Mouse (Mus musculus): ENCODE measurements around the gene Fam228a. TPM values are rescaled to one million over a fixed set of nuclear protein-coding genes. Genes with fewer than 3 reads are reported as not detected.

The Fam228a gene
- polyA plus RNA-seq, 1 experiment from 2014 or later = 0.65 TPM

- no peaks in the 10 kb centered on the region for H3K36me3 ChIP-seq (ENCODE audit: control insufficient read depth, insufficient read depth, low read length)
- H3K4me1 ChIP-seq (replicated peaks; ENCODE audit: control insufficient read depth, insufficient read depth, low read length) = no peaks in the 10 kb centered on the region
- H3K9me3 ChIP-seq (ENCODE audit: control insufficient read depth, low read length) = no peaks in the 10 kb centered on the region
- 79% methylated on average over 4 of the region's 4 CpGs for WGBS
- H3K4me3 ChIP-seq (ENCODE audit: low read depth, low read length) = no peak overlapping the region
- no peak overlapping the region for H3K27ac ChIP-seq (ENCODE audit: low read depth, low read length)
- ATAC-seq (replicated peaks; ENCODE audit: low FRiP score) (no peak), DNase-seq (ENCODE audit: low spot score) (no peak)
- H3K9ac ChIP-seq (ENCODE audit: low read length) = no peak overlapping the region
- H3K4me2 ChIP-seq (ENCODE audit: low read depth, low read length, severe bottlenecking) = no peak overlapping the region
- H3K27me3 ChIP-seq (ENCODE audit: control insufficient read depth, insufficient read depth, low read length) = no peaks in the 10 kb centered on the region
These were observed 5.9 kb downstream of the Fam228a start for GRCm38 (mm10) chr12:4732332-4732731.

- Histone ChIP-seq H3K4me3 (ENCODE audit: low read depth, low read length) (no peak overlapping the region), H3K9me3 (ENCODE audit: control insufficient read depth, low read length) (no peaks in the 10 kb centered on the region), H3K4me1 (replicated peaks; ENCODE audit: control insufficient read depth, insufficient read depth, low read length) (no peaks in the 10 kb centered on the region), H3K9ac (ENCODE audit: low read length) (no peak overlapping the region), H3K36me3 (ENCODE audit: control insufficient read depth, insufficient read depth, low read length) (no peaks in the 10 kb centered on the region), H3K27me3 (ENCODE audit: control insufficient read depth, insufficient read depth, low read length) (no peaks in the 10 kb centered on the region), H3K4me2 (ENCODE audit: low read depth, low read length, severe bottlenecking) (no peak overlapping the region), H3K27ac (ENCODE audit: low read depth, low read length) (no peak overlapping the region)
- no peak for DNase-seq (ENCODE audit: low spot score)
- no peak for ATAC-seq (replicated peaks; ENCODE audit: low FRiP score)
- 81% methylated on average over 4 of the region's 4 CpGs for WGBS
These were observed 6.6 kb downstream of the Fam228a start for GRCm38 (mm10) chr12:4731629-4732028.

GRCm38 (mm10) chr12:4729165-4729564, 9.1 kb downstream of the Fam228a start:
- DNase-seq (ENCODE audit: low spot score) = no peak
- no peaks in the 10 kb centered on the region for H3K9me3 ChIP-seq (ENCODE audit: control insufficient read depth, low read length)
- ATAC-seq (replicated peaks; ENCODE audit: low FRiP score) = no peak
- no peak overlapping the region for H3K27ac ChIP-seq (ENCODE audit: low read depth, low read length)
- H3K4me2 ChIP-seq (ENCODE audit: low read depth, low read length, severe bottlenecking) = no peak overlapping the region
- no peaks in the 10 kb centered on the region for H3K27me3 ChIP-seq (ENCODE audit: control insufficient read depth, insufficient read depth, low read length)
- no peak overlapping the region for H3K9ac ChIP-seq (ENCODE audit: low read length)
- no peak overlapping the region for H3K4me3 ChIP-seq (ENCODE audit: low read depth, low read length)
- no peaks in the 10 kb centered on the region for H3K36me3 ChIP-seq (ENCODE audit: control insufficient read depth, insufficient read depth, low read length)
- no peaks in the 10 kb centered on the region for H3K4me1 ChIP-seq (replicated peaks; ENCODE audit: control insufficient read depth, insufficient read depth, low read length)
- 88% methylated on average over 3 of the region's 3 CpGs for WGBS

DNA sequence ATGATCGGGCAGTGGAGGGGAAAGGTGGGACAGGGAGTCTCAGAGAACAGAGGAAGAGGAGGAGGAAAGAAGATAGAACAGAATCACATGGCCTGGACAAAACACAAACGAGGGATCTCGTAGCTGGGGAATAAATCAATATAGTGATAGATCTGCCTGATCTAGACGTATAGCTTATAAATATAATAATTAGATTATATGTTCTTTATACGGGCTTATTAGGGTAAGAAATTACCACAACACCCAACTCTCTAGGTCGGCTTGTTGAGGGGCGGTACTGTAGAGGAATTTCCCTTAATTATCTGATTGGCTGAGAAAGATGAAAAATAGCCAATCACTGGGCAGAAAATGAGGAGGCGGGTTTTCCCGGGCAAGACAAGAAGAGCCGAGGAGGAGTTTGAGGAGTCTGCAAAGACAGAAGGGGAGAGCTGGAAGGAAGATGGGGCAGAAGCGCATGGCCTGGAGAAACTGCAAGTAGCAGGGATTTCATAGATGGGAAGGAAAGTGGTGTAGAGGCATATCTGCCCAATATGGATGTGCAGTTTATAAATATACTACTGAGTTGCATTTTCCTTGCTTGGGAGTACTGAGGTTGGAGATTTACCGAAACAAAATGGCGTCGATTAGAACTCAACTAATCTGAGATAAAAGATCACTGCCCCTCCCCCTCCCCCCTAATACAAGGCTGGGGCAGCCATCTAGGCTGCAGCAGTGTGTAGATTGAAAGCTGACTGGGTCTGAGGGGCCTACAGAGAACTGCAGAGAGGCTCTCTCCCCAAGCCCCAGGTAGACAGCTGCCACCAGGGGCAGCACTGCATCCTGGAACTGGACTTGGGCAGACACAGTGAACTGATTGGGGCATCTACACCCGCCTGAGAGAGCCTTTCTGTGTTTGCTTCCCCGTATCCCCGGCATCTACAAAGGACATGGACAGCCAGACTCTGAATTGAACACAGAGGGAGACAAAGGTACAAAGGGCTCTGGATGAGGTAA, 18.2 kb downstream of the Fam228a start:
- no peak overlapping the region for H3K27ac ChIP-seq (ENCODE audit: low read depth, low read length)
- H3K27me3 ChIP-seq (ENCODE audit: control insufficient read depth, insufficient read depth, low read length) = no peaks in the 10 kb centered on the region
- H3K4me1 ChIP-seq (replicated peaks; ENCODE audit: control insufficient read depth, insufficient read depth, low read length) = no peaks in the 10 kb centered on the region
- H3K4me2 ChIP-seq (ENCODE audit: low read depth, low read length, severe bottlenecking) = no peak overlapping the region
- H3K9ac ChIP-seq (ENCODE audit: low read length) = no peak overlapping the region
- H3K4me3 ChIP-seq (ENCODE audit: low read depth, low read length) = no peak overlapping the region
- no peak for ATAC-seq (replicated peaks; ENCODE audit: low FRiP score)
- no peak for DNase-seq (ENCODE audit: low spot score)
- no peaks in the 10 kb centered on the region for H3K9me3 ChIP-seq (ENCODE audit: control insufficient read depth, low read length)
- 77% methylated on average over 17 of the region's 17 CpGs for WGBS
- no peaks in the 10 kb centered on the region for H3K36me3 ChIP-seq (ENCODE audit: control insufficient read depth, insufficient read depth, low read length)

DNA sequence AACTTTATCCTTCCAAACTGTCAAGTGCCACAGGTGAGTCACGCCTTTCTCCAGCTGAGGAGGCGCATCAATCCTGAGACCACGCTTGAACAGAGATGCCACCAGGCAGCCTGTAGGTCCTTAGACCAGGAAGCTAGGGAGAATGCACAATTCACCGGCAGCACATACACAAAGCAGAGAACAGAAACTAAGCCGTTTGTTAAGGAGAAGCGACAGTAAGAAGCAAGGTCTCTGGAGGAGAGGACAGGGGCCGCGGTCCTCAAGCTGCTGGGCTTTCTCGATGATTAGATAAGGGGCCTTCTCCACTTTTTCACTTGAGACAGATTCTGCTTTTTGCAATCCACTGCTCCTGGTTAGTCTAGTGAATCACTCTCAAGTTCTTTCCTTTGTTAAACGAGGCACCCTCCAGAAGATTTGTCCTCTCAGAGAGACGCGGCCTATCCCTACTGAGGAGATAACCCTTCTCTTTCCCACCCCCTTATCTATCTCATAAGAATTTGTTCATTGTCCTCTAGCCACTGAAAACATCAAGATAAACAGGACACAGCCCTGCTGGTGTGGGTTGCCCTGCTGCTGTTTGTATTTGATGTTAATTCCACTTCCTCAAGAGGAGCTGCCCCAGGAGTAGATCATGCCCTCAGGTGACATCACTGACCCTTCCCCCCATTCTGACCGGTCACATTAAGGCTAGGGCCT, 19.0 kb downstream of the Fam228a start:
- DNase-seq (ENCODE audit: low spot score) (no peak), ATAC-seq (replicated peaks; ENCODE audit: low FRiP score) (no peak)
- Histone ChIP-seq H3K9me3 (ENCODE audit: control insufficient read depth, low read length) (no peaks in the 10 kb centered on the region), H3K27me3 (ENCODE audit: control insufficient read depth, insufficient read depth, low read length) (no peaks in the 10 kb centered on the region), H3K4me2 (ENCODE audit: low read depth, low read length, severe bottlenecking) (no peak overlapping the region), H3K4me1 (replicated peaks; ENCODE audit: control insufficient read depth, insufficient read depth, low read length) (no peaks in the 10 kb centered on the region), H3K27ac (ENCODE audit: low read depth, low read length) (no peak overlapping the region), H3K9ac (ENCODE audit: low read length) (no peak overlapping the region), H3K4me3 (ENCODE audit: low read depth, low read length) (no peak overlapping the region), H3K36me3 (ENCODE audit: control insufficient read depth, insufficient read depth, low read length) (no peaks in the 10 kb centered on the region)
- WGBS = 87% methylated on average over 13 of the region's 13 CpGs

DNA sequence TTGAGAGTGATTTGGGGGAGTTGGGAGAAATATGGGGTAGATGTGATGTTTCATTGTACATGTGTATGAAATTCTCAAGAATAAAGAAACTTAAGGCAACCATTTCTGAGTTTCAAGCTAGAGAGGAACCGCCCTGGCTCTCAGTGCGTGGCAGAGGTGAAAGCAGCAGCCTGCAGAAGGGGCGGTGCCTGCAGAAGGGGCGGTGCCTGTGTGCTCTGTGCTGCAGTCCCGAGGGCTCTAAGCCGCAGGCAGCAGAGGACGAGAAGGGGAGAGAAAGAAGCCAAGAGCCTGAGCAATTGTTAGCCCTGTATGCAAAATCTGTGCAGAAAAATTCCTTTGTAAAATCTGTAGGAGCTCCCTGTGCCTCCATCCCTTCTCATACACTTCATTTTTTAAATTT, 20.8 kb downstream of the Fam228a start:
- WGBS = 11% methylated on average over 7 of the region's 7 CpGs
- Histone ChIP-seq H3K4me3 (ENCODE audit: low read depth, low read length) (no peak overlapping the region), H3K9me3 (ENCODE audit: control insufficient read depth, low read length) (no peaks in the 10 kb centered on the region), H3K4me1 (replicated peaks; ENCODE audit: control insufficient read depth, insufficient read depth, low read length) (no peaks in the 10 kb centered on the region), H3K27me3 (ENCODE audit: control insufficient read depth, insufficient read depth, low read length) (no peaks in the 10 kb centered on the region), H3K4me2 (ENCODE audit: low read depth, low read length, severe bottlenecking) (no peak overlapping the region), H3K9ac (ENCODE audit: low read length) (no peak overlapping the region), H3K36me3 (ENCODE audit: control insufficient read depth, insufficient read depth, low read length) (no peaks in the 10 kb centered on the region), H3K27ac (ENCODE audit: low read depth, low read length) (no peak overlapping the region)
- ATAC-seq (replicated peaks; ENCODE audit: low FRiP score) (peak; percentile 82), DNase-seq (ENCODE audit: low spot score) (peak; percentile 62)

DNA sequence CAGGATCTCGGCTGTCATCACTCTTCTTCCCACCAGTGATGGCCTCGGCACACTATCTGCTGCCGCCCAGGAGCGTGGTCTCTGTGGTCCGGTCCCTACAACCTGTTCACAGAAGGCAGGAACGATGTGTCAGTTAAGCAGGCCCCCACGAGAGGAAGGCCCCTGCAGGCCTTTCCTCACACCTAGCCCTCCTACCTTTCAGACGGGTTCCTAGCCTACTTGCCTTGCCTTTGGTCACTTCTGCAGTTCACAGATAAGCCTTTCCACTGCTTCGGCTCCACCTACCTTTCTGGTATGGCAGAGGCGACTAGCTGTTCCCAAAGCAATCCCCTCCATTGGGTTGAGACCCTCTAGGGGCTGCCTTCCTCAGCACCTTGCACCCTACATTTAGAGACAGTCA, 22.6 kb downstream of the Fam228a start:
- Histone ChIP-seq H3K27ac (ENCODE audit: low read depth, low read length) (no peak overlapping the region), H3K4me2 (ENCODE audit: low read depth, low read length, severe bottlenecking) (no peak overlapping the region), H3K9ac (ENCODE audit: low read length) (no peak overlapping the region), H3K27me3 (ENCODE audit: control insufficient read depth, insufficient read depth, low read length) (no peaks in the 10 kb centered on the region), H3K9me3 (ENCODE audit: control insufficient read depth, low read length) (no peaks in the 10 kb centered on the region), H3K4me1 (replicated peaks; ENCODE audit: control insufficient read depth, insufficient read depth, low read length) (no peaks in the 10 kb centered on the region), H3K4me3 (ENCODE audit: low read depth, low read length) (no peak overlapping the region), H3K36me3 (ENCODE audit: control insufficient read depth, insufficient read depth, low read length) (no peaks in the 10 kb centered on the region)
- DNase-seq (ENCODE audit: low spot score) = no peak
- ATAC-seq (replicated peaks; ENCODE audit: low FRiP score) = no peak
- 90% methylated on average over 10 of the region's 10 CpGs for WGBS

GRCm38 (mm10) chr12:4713361-4713760, 24.9 kb downstream of the Fam228a start:
- H3K4me2 ChIP-seq (ENCODE audit: low read depth, low read length, severe bottlenecking) = no peak overlapping the region
- no peak overlapping the region for H3K9ac ChIP-seq (ENCODE audit: low read length)
- ATAC-seq (replicated peaks; ENCODE audit: low FRiP score) = no peak
- WGBS = 91% methylated on average over 4 of the region's 4 CpGs
- no peak for DNase-seq (ENCODE audit: low spot score)
- H3K4me1 ChIP-seq (replicated peaks; ENCODE audit: control insufficient read depth, insufficient read depth, low read length) = no peaks in the 10 kb centered on the region
- no peaks in the 10 kb centered on the region for H3K9me3 ChIP-seq (ENCODE audit: control insufficient read depth, low read length)
- H3K27ac ChIP-seq (ENCODE audit: low read depth, low read length) = no peak overlapping the region
- no peaks in the 10 kb centered on the region for H3K27me3 ChIP-seq (ENCODE audit: control insufficient read depth, insufficient read depth, low read length)
- no peak overlapping the region for H3K4me3 ChIP-seq (ENCODE audit: low read depth, low read length)
- H3K36me3 ChIP-seq (ENCODE audit: control insufficient read depth, insufficient read depth, low read length) = no peaks in the 10 kb centered on the region

Data from forebrain, embryonic 11.5 days (tissue).